Mouse (Mus musculus): ENCODE results near the gene Rab43. TPM values are rescaled to one million over a fixed set of nuclear protein-coding genes. Genes with fewer than 3 reads are reported as not detected.

Rab43 gene
- total RNA-seq, 2 experiments from 2014 or later, result 17.4 to 17.6 TPM

GRCm38 (mm10) chr6:87790779-87791480 lies 21.0 kb downstream of the Rab43 start:
- no peak for DNase-seq (ENCODE audit: extremely low spot score in 1 of 2, low spot score in 2 of 2)
- intact Hi-C loops (cut with DNase I), result no loop called here

DNA sequence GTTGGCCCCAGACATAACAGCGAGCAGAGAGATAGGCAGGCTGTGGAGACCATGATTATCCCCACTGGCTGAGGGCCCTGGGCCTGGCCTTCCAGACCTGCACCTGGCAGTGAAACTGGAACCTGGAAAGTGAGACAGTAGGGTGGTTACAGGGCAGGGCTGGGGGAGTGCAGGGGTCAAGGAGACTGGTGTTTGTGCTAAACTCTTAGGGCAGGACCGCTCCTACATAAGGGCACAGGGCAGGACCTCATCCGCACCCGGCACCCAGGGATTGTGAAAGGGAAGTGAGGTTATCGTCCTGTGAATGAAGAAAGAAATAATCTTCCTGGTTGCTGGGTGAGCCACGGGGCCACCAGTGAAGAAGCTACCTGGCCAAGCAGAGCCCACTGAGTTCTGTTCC lies 22.2 kb downstream of the Rab43 start:
- no peak for DNase-seq (ENCODE audit: extremely low spot score in 1 of 2, low spot score in 2 of 2)
- intact Hi-C loops (cut with DNase I), result no loop called here

DNA sequence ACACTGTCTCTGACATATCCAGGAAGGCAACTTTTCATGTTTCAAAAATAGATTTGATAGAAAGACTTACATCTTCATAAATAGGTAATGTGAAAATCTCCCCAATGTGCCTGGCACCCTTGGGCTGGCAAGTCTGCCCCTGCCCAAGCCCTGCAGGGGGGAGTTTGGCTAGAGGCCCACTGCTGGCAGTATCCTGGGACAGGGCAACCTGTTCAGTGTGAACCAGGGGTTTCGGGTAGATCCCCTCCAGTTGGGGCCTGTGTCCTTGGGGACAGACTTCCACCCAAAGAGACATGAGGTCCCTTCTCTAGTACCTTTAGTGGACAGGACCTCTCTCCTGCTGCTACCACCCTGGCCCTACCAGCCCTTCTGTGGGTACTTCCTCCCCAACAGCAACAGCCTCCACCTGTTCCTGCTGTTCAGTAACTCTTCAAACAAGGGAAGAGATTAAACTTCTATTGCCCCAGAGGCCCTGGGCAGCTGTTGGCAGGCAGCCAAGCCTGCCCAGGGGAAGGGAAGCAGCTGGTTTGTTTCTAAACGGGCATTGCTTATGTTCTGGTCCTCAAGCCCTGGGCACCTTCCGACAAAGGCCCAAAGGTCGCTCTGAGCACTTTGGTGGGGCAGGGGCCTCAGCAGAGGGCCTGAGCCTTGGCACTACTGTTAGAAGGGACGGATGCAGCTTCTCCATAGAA lies 22.9 kb downstream of the Rab43 start:
- intact Hi-C loops (cut with DNase I), result no loop called here
- no peak for DNase-seq (ENCODE audit: extremely low spot score in 1 of 2, low spot score in 2 of 2)

DNA sequence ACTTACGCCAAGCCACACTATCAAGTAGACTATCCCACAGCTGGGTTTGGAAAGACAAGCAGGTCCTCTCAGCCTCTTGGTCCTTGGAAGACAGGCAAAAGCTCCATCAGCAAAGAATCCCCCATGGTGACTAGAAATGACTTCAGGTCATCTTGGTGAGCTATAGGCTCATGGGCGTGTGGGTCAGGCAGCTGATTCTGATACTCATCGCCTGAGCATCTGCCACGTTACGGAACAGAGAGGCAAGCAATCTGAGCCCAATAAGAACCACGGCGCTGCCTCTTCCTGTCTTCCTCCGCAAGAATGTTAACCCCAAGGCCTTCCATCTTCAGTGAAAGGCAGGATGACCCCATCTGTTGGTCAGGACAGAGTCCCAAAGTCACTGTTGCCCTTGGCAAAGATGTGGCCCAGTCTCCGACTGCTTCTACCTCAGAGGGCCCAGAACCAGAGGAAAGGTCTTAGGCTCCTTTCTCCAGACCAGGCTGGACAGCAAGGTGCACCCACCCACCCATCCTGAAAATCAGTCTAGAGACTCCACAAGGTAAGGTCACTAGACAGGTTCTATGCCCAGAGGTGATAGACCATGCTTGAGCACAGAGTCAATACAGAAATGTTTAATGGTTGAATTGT lies 23.6 kb downstream of the Rab43 start:
- intact Hi-C loops (cut with DNase I), result no loop called here

GRCm38 (mm10) chr6:87787108-87787890 lies 24.7 kb downstream of the Rab43 start:
- no peak for DNase-seq (ENCODE audit: extremely low spot score in 1 of 2, low spot score in 2 of 2)
- intact Hi-C loops (cut with DNase I), result no loop called here

More for the DNA sequence above, 23.6 kb downstream of the Rab43 start:
- DNase-seq (ENCODE audit: extremely low spot score in 1 of 2, low spot score in 2 of 2), result no peak

- intact Hi-C loops (cut with DNase I), result no loop called here
Measured at GRCm38 (mm10) chr6:87786621-87787020, 25.3 kb downstream of the Rab43 start.

GRCm38 (mm10) chr6:87784033-87784432 lies 27.9 kb downstream of the Rab43 start:
- DNase-seq (ENCODE audit: extremely low spot score in 1 of 2, low spot score in 2 of 2), result no peak
- intact Hi-C loops (cut with DNase I), result no loop called here

More at GRCm38 (mm10) chr6:87786621-87787020, 25.3 kb downstream of the Rab43 start:
- no peak for DNase-seq (ENCODE audit: extremely low spot score in 1 of 2, low spot score in 2 of 2)

DNA sequence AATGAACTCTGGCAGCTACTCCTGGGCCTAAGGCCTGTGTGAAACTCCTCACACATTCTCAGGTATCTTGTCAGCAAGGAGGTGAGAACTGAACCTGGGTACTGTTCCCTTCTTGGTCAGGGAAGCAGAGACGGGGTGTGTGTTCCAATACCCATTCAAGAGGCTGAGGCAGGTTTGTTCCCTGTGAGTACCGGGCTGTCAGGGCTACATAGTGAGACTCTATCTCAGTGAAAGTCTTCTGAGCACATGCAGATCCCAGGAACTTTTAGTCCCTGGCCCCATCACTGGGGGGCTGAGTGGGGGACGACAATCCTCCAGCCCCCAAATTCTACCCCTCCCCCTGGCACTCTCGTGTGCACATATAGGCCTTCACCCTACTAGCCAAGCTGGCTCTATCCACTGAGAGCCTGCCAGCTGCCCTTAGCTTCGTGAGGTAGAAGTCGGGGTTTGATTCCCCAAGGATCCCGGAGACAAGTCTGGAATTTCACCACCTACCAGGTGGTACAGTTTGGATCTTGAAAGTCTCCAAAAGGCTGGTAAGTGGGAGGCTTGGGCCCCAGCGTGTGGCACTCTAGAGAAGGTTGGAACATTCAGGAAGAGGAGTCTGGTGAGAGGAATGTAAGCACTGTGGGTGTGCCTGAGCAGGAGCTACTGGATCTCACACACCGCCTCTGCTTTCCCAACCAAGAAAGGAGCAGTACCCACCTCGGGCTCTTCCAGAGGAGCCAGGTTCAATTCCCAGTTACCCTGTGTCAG lies 31.2 kb downstream of the Rab43 start:
- intact Hi-C loops (cut with DNase I), result no loop called here
- DNase-seq (ENCODE audit: extremely low spot score in 1 of 2, low spot score in 2 of 2), result no peak

- no peak for DNase-seq (ENCODE audit: extremely low spot score in 1 of 2, low spot score in 2 of 2)
- intact Hi-C loops (cut with DNase I), result no loop called here
Measured at GRCm38 (mm10) chr6:87779174-87780165, 32.5 kb downstream of the Rab43 start.

DNA sequence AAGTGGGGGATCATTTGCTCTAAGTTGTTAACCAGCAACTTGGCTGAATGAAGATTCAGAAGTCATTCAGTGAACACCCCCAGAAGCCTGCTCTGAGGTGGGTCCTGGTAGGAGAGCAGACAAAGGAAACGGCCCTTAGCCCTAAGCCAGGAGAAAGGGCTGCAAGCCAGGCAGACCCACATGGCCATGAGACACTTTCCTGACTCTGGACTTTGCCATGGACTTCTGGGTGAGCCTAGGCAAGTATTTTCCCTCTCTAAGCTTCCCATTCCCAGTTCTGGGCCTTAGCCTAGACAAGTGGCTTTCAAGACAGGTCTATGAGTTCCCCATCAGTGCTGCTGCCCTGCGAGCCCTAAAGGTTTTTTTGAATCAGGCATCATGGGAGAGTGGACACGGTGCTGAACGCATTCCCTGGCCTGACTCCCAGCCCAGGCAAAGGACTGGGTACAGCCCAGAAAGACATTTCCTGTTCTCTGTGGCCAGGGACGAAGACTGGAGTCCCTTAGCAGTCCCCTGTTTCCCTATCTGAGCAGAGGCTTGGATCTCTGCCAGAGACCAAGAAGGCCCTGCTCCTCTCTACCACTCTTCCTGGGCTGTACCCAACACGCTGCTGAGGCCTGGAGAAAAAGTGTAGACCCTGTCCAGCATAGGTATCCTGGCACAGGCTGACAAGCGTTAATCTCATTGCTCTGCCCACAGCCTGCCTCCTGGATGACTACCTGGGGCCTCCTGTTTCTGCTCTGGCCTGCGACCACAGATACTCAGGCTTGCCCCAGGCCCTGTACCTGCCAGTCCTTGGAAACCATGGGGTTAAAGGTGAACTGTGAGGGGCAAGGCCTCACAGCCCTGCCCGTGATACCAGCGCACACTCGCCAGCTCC lies 33.4 kb downstream of the Rab43 start:
- DNase-seq (ENCODE audit: extremely low spot score in 1 of 2, low spot score in 2 of 2), result no peak
- intact Hi-C loops (cut with DNase I), result no loop called here

- DNase-seq (ENCODE audit: extremely low spot score in 1 of 2, low spot score in 2 of 2), result no peak
- intact Hi-C loops (cut with DNase I), result no loop called here
Measured at GRCm38 (mm10) chr6:87777842-87778241, 34.1 kb downstream of the Rab43 start, which contains the start of gene Gp9. Gene Gp9 (plus strand): TSS chr6:87778072.

- intact Hi-C loops (cut with DNase I), result no loop called here
- no peak for DNase-seq (ENCODE audit: extremely low spot score in 1 of 2, low spot score in 2 of 2)
Measured at GRCm38 (mm10) chr6:87776663-87777062, 35.3 kb downstream of the Rab43 start.

GRCm38 (mm10) chr6:87775588-87776245 lies 36.2 kb downstream of the Rab43 start:
- no peak for DNase-seq (ENCODE audit: extremely low spot score in 1 of 2, low spot score in 2 of 2)
- intact Hi-C loops (cut with DNase I), result no loop called here

DNA sequence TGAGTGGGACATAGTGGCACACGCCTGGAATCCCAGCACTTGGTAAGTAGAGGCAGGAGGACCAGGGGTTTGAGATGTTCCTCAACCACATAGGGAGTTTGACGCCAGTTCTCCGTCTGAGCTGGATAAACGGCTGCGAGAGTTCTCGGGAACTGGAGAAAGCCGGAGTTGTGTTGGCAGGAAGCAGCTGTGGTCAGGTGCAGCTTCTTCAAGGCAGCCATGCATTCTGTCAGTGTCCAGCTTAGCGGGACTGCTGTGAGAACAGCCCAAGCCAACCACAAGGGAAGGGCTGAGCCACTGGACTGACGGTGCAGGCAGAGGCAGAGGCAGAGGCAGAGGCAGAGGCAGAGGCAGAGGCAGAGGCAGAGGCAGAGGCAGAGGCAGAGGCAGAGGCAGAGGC lies 37.1 kb downstream of the Rab43 start:
- intact Hi-C loops (cut with DNase I), result no loop called here
- DNase-seq (ENCODE audit: extremely low spot score in 1 of 2, low spot score in 2 of 2), result no peak

- no peak for DNase-seq (ENCODE audit: extremely low spot score in 1 of 2, low spot score in 2 of 2)
- intact Hi-C loops (cut with DNase I), result no loop called here
Measured at GRCm38 (mm10) chr6:87774466-87774865, 37.5 kb downstream of the Rab43 start.

GRCm38 (mm10) chr6:87770626-87771025 lies 41.3 kb downstream of the Rab43 start:
- intact Hi-C loops (cut with DNase I), result no loop called here
- DNase-seq (ENCODE audit: extremely low spot score in 1 of 2, low spot score in 2 of 2), result peak in 1 of 2 experiments; percentile 15
